10 mouse cellular contexts compared by ENCODE assay signal in the genomic region with DNA sequence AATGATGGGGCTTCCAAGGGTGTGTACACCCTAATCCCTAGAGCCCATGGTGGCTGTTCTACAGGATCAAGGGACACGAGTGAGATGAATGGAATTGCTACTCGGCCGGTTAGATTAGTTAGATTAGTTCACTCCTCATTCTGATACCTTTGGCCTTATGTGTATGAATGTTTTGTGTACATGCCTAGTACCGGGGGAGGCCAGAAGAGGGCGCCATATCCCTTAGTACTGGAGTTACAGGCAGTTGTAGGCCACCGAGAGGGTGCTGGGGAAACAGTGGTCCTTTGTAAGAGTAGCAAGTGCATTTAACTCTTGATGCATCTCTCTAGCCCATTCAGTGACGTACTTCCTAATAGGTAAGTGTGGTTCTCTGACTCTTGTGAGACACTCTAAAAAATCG. TPM values are rescaled to one million over a fixed set of nuclear protein-coding genes. Genes with fewer than 3 reads are reported as not detected.
DNase-seq lines count a peak whose midpoint lies in the region; ATAC-seq and TF ChIP-seq lines count a peak whose summit lies in the region.
"Had no signal": no experiment of that assay in that cellular context is flagged by ENCODE, and none has a peak within 500 bp of the region (broad histone marks: within the 10 kb centered on the region; RNA-seq: fewer than 3 reads in every experiment).

No protein-coding gene starts in this region.

- no peaks in the 10 kb centered on the region for H3K9me3 ChIP-seq in kidney, postnatal 0 days (replicated peaks; ENCODE audit: low read length)
- H3K9me3 ChIP-seq in kidney, embryonic 16.5 days (ENCODE audit: low read length), result no peaks in the 10 kb centered on the region
- H3K9me3 ChIP-seq in ES-Bruce4 (replicated peaks; ENCODE audit: control insufficient read depth, insufficient read depth, low read length, poor library complexity, severe bottlenecking), result no peaks in the 10 kb centered on the region
- no peaks in the 10 kb centered on the region for H3K9me3 ChIP-seq in heart, embryonic 12.5 days (replicated peaks)
- H3K9me3 ChIP-seq: heart, embryonic 10.5 days had no signal

- H3K9ac ChIP-seq in kidney, postnatal 0 days (ENCODE audit: low read depth, low read length), result no peak overlapping the region
- no peak overlapping the region for H3K9ac ChIP-seq in kidney, embryonic 16.5 days (replicated peaks; ENCODE audit: low read length)
- no peak overlapping the region for H3K9ac ChIP-seq in ES-Bruce4 (ENCODE audit: low read depth, poor library complexity, severe bottlenecking)
- no peak overlapping the region for H3K9ac ChIP-seq in heart, embryonic 12.5 days

- H3K36me3 ChIP-seq in kidney, postnatal 0 days (ENCODE audit: insufficient read depth, low read length), result no peaks in the 10 kb centered on the region
- H3K36me3 ChIP-seq in kidney, embryonic 16.5 days (ENCODE audit: insufficient read depth, low read length), result no peaks in the 10 kb centered on the region
- no peaks in the 10 kb centered on the region for H3K36me3 ChIP-seq in ES-Bruce4 (ENCODE audit: control insufficient read depth, insufficient read depth, low read length, poor library complexity, severe bottlenecking)
- no peaks in the 10 kb centered on the region for H3K36me3 ChIP-seq in heart, embryonic 12.5 days
- H3K36me3 ChIP-seq: heart, embryonic 10.5 days had no signal

- DNase-seq in kidney, postnatal 0 days (ENCODE audit: low spot score), result no peak
- DNase-seq in R1 (ENCODE audit: low read depth, low spot score), result peak; percentile 74
- no peak for DNase-seq in Muller cell, postnatal 12 days (ENCODE audit: inconsistent ontology term)

- WGBS in kidney, postnatal 0 days, result 74% methylated on average over 8 of the region's 8 CpGs
- 75% methylated on average over 8 of the region's 8 CpGs for WGBS in kidney, embryonic 16.5 days
- WGBS in heart, embryonic 12.5 days, result 57% methylated on average over 8 of the region's 8 CpGs

- TF ChIP-seq EP300 in ES-Bruce4 (IDR thresholded peaks at IDR 0.05; ENCODE audit: insufficient read depth, low read depth, low read length), result no peak

- H3K4me1 ChIP-seq in kidney, postnatal 0 days (replicated peaks; ENCODE audit: insufficient read depth, low read length), result no peaks in the 10 kb centered on the region
- peaks cover 3% of the 10 kb centered on the region; the same call in 1 of the 2 replicates for H3K4me1 ChIP-seq in kidney, embryonic 16.5 days (ENCODE audit: insufficient read depth, low read length)
- H3K4me1 ChIP-seq in ES-Bruce4 (ENCODE audit: control insufficient read depth, insufficient read depth, low read length), result no peaks in the 10 kb centered on the region
- H3K4me1 ChIP-seq in heart, embryonic 12.5 days (replicated peaks), result no peaks in the 10 kb centered on the region
- H3K4me1 ChIP-seq: heart, embryonic 10.5 days had no signal

- TF ChIP-seq POLR2A in ES-Bruce4 (IDR thresholded peaks at IDR 0.05; ENCODE audit: insufficient read depth, low read length), result no peak

- no peak for ATAC-seq in kidney, postnatal 0 days (replicated peaks; ENCODE audit: low FRiP score, low read depth)
- ATAC-seq in kidney, embryonic 16.5 days (ENCODE audit: low FRiP score, low TSS enrichment), result no peak
- ATAC-seq in megakaryocyte progenitor cell, adult 5-6 weeks (replicated peaks; ENCODE audit: poor library complexity), result peak; percentile 50; the same call in 1 of the 2 replicates
- no peak for ATAC-seq in heart, embryonic 12.5 days (ENCODE audit: insufficient number of reproducible peaks, low FRiP score)

- TF ChIP-seq CTCF in kidney, postnatal 0 days (IDR thresholded peaks at IDR 0.05; ENCODE audit: low read depth), result peak; percentile 53
- peak; percentile 60 for TF ChIP-seq CTCF in ES-Bruce4 (IDR thresholded peaks at IDR 0.05; ENCODE audit: low read depth, low read length)

- H3K4me2 ChIP-seq in kidney, postnatal 0 days (ENCODE audit: low read length), result no peak overlapping the region
- no peak overlapping the region for H3K4me2 ChIP-seq in kidney, embryonic 16.5 days (replicated peaks; ENCODE audit: low read depth, low read length)
- no peak overlapping the region for H3K4me2 ChIP-seq in heart, embryonic 12.5 days

- H3K27me3 ChIP-seq in kidney, postnatal 0 days (ENCODE audit: insufficient read depth, low read length), result no peaks in the 10 kb centered on the region; the same call in 1 of the 2 replicates
- H3K27me3 ChIP-seq in kidney, embryonic 16.5 days (ENCODE audit: insufficient read depth, low read length), result peaks cover 14% of the 10 kb centered on the region
- no peaks in the 10 kb centered on the region for H3K27me3 ChIP-seq in ES-Bruce4 (ENCODE audit: control insufficient read depth, insufficient read depth, low read length, poor library complexity, severe bottlenecking)
- peaks cover 36% of the 10 kb centered on the region for H3K27me3 ChIP-seq in heart, embryonic 12.5 days (replicated peaks)

- H3K27ac ChIP-seq in kidney, postnatal 0 days, result no peak overlapping the region
- no peak overlapping the region for H3K27ac ChIP-seq in kidney, embryonic 16.5 days (ENCODE audit: low read length)
- H3K27ac ChIP-seq in ES-Bruce4 (ENCODE audit: insufficient read depth, low read length), result no peak overlapping the region
- H3K27ac ChIP-seq in heart, embryonic 12.5 days (ENCODE audit: poor library complexity, severe bottlenecking), result no peak overlapping the region
- H3K27ac ChIP-seq: heart, embryonic 10.5 days; macrophage had no signal

- no peak overlapping the region for H3K4me3 ChIP-seq in kidney, postnatal 0 days (replicated peaks; ENCODE audit: low read depth, low read length)
- no peak overlapping the region for H3K4me3 ChIP-seq in kidney, embryonic 16.5 days (ENCODE audit: low read length)
- no peak overlapping the region for H3K4me3 ChIP-seq in ES-Bruce4 (ENCODE audit: low read depth, low read length)
- no peak overlapping the region for H3K4me3 ChIP-seq in heart, embryonic 12.5 days
- H3K4me3 ChIP-seq: heart, embryonic 10.5 days had no signal

RNA-seq across cellular contexts. Expression of a gene that starts 14.2 kb away (rescaled TPM):
- 0.74 and 1.3 TPM in 2 replicates for polyA plus RNA-seq in kidney, postnatal 0 days (2015; fragmentation: Nextera tagmentation; extraction: Ambion mirVana)
- 2.3 and 2.5 TPM in 2 replicates for polyA plus RNA-seq in kidney, embryonic 16.5 days (2015; fragmentation: Nextera tagmentation; extraction: Ambion mirVana)
- 0.96 and 1.5 TPM in 2 replicates for polyA plus RNA-seq in ES-Bruce4 (2011; ENCODE audit: insufficient read depth, insufficient read length, low read depth, missing spikeins)
- not detected in 2 replicates for total RNA-seq in megakaryocyte progenitor cell, adult 5-6 weeks (2015)
- total RNA-seq in megakaryocyte progenitor cell, adult 5-6 weeks (2017), result not detected in 2 replicates
- polyA plus RNA-seq in heart, embryonic 12.5 days (2016; fragmentation: Nextera tagmentation; extraction: Ambion mirVana), result 0.37 and 0.83 TPM in 2 replicates
- total RNA-seq: neutrophil, adult 5-6 weeks had no signal
- polyA plus RNA-seq: macrophage had no signal
